Mouse (Mus musculus): ENCODE data around the gene Ociad1. TPM values are rescaled to one million over a fixed set of nuclear protein-coding genes. Genes with fewer than 3 reads are reported as not detected.

Gene Ociad1
- total RNA-seq, 2 experiments from 2014 or later = 179 to 191 TPM

GRCm38 (mm10) chr5:73337961-73338831 lies 45.6 kb downstream of the Ociad1 start:
- DNase-seq (ENCODE audit: low spot score in 2 of 2) = peak in 1 of 2 experiments; percentile 22

DNA sequence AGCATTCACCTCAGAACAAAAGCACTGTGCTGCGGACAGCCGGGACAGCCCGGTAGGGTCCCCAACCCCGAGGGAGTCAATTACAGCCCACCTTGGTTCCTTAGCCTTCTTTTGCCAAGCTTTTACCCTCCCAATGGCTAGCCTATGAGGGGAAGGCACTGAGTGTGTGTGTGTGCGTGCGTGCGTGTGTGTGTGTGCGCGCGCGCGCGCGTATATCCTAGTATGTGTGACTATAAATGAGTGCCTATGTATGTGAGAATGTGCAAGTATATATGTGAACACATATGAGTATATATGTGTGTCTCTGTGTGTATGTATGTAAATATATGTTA lies 46.2 kb downstream of the Ociad1 start:
- no peak for DNase-seq (ENCODE audit: low spot score in 2 of 2)

- no peak for DNase-seq (ENCODE audit: low spot score in 2 of 2)
Measured at GRCm38 (mm10) chr5:73339779-73340722, 47.5 kb downstream of the Ociad1 start.

DNA sequence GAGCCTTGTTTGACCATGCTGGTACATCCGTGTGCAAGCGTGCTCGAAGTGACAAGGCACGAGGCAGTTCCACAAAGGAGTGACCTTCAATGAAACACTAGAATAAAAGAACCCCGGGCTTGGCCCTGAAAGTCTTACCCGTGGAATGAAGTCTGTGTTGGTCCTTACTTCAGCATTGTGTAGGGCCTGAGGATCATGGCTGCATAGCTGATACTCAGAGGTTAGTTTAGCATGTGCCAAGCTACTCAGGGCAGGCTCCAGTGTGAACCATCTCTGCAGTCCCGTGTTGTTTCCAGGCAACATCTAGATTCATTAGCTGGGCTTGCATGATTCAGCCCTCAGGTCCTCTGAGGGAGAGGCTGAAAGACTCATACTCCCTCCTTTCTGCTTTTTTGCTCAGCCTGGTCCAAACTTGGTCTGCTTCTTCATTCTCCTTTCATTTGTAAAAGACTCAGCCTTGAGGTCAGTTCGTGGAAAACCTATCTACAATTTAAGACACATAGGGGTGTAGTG lies 48.2 kb downstream of the Ociad1 start, which contains the start of gene Ociad2:
Gene Ociad2, minus strand, starts transcription at position 306 of the 513 bp plus-strand sequence.
- no peak for DNase-seq (ENCODE audit: low spot score in 2 of 2)

DNA sequence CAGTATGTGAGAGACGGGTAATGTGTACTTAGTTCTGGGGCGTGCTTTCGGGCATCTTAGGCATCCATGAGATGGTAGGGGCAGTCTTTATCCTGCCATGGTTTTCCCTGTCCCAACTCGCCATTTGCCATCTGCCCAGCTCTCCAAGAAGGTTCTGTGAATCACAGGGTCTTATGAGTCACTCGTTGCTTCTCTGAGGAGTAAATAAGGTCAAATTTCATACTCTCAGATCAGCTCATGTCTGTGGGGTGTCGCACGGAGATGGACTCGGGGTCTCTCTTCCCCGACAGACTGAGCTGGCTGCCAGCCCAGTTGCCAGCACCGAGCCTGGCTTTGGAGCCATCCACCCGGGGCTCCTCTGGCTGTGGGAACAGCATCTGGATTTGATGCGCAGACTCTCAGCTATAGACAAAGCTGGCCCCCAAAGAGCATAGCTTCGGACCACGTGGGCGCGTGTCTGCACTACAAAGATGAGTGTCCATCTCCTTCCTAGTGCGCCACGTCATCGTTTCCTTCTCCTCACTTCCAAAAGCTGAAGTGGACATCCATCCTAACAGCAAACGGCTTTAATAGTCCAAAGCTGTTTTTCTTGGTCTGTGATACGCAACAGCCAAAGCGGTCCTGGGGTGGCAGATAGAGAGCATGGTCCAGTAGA lies 50.2 kb downstream of the Ociad1 start:
- DNase-seq (ENCODE audit: low spot score in 2 of 2) = no peak

- no peak for DNase-seq (ENCODE audit: low spot score in 2 of 2)
Measured at GRCm38 (mm10) chr5:73344310-73344709, 51.7 kb downstream of the Ociad1 start.

DNA sequence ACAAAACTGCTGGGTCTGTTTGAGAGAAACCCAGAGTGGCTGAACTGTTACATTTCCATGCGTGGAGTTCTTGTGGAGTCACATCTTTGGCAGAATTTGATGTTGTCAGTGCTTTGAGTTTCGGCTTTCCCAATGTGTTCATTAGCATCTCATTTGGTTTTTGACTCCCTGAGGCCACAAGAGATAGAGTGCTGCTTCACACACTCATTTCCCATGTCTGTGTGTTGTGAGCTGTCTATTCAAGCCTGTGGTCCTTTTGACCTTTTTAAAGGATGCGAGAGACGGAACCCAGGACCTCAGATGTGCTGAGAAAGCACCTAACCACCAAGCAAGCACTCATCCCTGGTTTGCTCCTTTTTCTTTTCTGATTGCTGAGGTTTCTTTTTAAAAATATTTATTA lies 52.7 kb downstream of the Ociad1 start:
- DNase-seq (ENCODE audit: low spot score in 2 of 2) = no peak

DNA sequence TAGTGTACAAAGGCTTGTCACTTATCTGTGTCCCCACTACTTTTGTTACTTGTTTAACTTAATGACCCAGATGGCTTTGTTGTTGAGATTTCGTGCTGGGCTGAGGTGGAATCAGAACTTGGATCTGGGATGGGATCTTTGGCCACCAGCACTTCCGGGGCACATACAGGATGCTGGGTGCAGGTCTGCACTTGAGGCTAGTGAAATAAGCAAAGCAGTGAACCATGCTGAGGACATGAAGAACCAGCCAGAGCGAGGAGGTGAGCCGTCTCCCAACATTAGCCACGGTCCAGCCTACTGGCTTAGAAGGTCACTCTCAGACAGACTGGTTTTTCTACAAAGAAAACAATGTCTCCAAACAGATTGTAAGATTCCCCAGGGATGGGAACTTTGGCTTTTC lies 56.9 kb downstream of the Ociad1 start:
- no peak for DNase-seq (ENCODE audit: low spot score in 2 of 2)

- no peak for DNase-seq (ENCODE audit: low spot score in 2 of 2)
Measured at GRCm38 (mm10) chr5:73351796-73352195, 59.2 kb downstream of the Ociad1 start.

DNA sequence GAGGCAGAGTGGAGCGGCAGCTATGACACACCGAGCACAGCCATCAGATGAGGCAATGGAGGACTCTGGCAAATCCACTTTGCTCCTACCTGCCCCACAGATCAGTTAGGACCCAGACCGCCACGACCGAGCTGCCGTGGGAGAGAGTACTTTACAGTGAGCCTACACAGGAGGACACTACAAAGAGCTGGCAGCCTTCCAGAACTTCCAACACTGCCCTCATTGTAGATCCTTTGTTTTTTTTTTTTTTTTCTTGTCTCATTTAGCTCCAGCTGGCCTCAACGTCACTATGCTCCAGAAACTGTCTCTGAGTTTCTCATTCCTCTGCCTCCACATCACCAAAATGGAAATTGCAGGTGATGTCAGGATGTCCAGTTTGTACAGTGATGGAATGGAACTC lies 60.9 kb downstream of the Ociad1 start:
- DNase-seq (ENCODE audit: low spot score in 2 of 2) = no peak

DNA sequence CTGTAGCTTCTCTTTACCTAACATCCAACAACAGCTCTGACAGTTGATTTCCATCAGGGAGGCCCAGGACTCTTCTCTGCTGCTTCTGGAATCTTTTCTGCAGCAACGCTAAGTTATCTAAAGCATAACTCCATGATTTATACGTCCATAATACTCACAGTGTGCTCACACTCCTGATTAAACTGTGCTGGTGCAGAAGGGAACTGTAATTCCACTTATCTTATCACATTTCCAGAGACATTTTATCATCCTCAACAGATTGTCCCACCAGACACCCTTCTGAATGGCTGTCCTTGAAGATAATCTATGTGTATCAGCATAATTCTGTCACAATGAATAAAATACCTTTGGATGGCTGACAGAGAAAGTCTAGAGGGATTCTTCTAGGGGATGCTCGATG lies 61.4 kb downstream of the Ociad1 start:
- DNase-seq (ENCODE audit: low spot score in 2 of 2) = no peak

DNA sequence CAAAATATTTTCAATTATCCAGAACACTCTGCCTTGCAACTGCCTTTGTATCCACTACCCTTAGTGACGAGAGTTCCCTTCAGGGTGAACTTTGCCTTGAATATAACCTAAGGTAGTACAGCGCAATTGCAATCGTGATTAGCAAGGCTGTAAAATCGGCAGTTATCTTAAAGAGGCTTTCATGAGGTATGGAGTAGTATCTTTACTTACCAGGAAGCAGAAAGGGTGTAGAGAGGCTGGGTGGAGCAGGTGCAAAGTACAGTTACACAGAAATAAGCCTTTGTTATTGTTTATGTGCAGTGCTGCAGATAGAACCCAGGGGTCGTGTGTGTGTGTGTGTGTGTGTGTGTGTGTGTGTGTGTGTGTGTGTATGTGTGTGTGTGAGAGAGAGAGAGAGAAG lies 62.8 kb downstream of the Ociad1 start:
- DNase-seq (ENCODE audit: low spot score in 2 of 2) = no peak

DNA sequence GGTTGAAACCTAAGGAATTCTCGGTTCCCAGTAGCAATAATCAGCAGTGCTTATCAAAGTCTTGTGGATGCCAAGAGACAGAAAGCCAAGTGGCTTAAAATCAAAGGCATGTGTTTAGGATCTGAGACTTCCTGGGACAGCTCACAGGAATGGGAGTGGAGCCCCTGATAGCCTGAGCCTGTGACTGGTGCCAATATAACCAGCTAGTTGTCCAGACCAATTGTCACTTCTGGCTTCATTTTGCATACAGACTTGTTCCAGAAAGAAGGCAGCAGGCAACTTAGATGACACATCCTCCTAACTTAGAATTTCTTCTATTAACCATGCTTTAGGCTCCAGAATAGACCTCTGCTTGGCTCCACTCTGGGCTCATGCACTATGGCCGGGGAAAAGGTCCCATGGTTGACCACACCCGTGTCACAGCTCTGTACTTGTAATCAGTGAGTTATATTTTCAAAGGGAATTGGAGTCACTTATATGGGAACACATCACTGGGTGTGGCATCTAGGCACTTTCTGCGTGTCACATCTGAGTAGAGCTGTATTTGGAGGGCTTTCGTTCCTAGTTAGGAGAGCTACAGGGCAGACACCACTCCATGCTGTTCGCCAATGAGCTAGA lies 66.7 kb downstream of the Ociad1 start:
- DNase-seq (ENCODE audit: low spot score in 2 of 2) = no peak

GRCm38 (mm10) chr5:73359752-73360141 lies 67.2 kb downstream of the Ociad1 start:
- no peak for DNase-seq (ENCODE audit: low spot score in 2 of 2)

DNA sequence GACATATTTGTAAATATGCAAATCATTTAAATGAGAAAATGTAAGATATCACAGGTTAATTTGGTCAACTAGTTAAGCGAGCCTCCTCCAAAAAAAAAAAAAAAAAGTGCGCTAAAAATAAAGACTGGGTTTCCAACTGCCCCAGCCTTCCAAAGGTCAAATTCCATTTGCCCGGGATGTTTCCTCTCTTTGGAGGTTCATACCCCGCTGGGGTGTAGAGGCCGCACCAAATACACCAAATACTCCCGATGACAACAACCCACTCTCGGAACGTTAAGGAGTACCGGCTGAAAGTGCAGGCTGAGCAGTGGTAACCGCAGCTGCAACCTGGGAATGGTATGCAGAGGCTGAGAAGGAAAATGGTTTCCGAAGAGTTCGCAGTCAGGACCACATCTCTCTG lies 67.7 kb downstream of the Ociad1 start:
- no peak for DNase-seq (ENCODE audit: low spot score in 2 of 2)

GRCm38 (mm10) chr5:73362338-73362737 lies 69.8 kb downstream of the Ociad1 start:
- no peak for DNase-seq (ENCODE audit: low spot score in 2 of 2)

- no peak for DNase-seq (ENCODE audit: low spot score in 2 of 2)
Measured at GRCm38 (mm10) chr5:73362791-73363190, 70.2 kb downstream of the Ociad1 start.
